Mouse (Mus musculus) intestine, postnatal 0 days (tissue): ENCODE measurements around the gene Lhx4. TPM values are rescaled to one million over a fixed set of nuclear protein-coding genes. Genes with fewer than 3 reads are reported as not detected.

Source experiments
- ATAC-seq: fragments of 200-750 bp; cut with Nextera tagmentation; 2 replicates; pipeline ENCODE4 v1.8.0; 2017; ENCODE audit warnings: mild to moderate bottlenecking, moderate TSS enrichment, moderate library complexity
- H3K27ac ChIP-seq: fragments of 300-500 bp; sonication (generic); 2 replicates; pipeline ENCODE4 v1.5.1; 2014; ENCODE audit warnings: mild to moderate bottlenecking, low read depth, low read length, moderate library complexity
- H3K27me3 ChIP-seq: fragments of 300-500 bp; sonication (generic); replicated peaks from 2 replicates; pipeline ENCODE4 v1.6.1; 2014; ENCODE audit warnings: low read length, mixed read lengths; ENCODE audit not compliant: control insufficient read depth, insufficient read depth
- H3K36me3 ChIP-seq: fragments of 300-500 bp; sonication (generic); 2 replicates; pipeline ENCODE4 v1.6.1; 2014; ENCODE audit warnings: mild to moderate bottlenecking, moderate library complexity; ENCODE audit not compliant: control insufficient read depth, insufficient read depth
- H3K4me1 ChIP-seq: fragments of 300-500 bp; sonication (generic); replicated peaks from 2 replicates; pipeline ENCODE4 v1.6.1; 2014; ENCODE audit warnings: antibody characterized with exemption, low read length, mixed read lengths; ENCODE audit not compliant: control insufficient read depth, insufficient read depth
- H3K4me2 ChIP-seq: fragments of 300-500 bp; sonication (generic); replicated peaks from 2 replicates; pipeline ENCODE4 v1.6.1; 2014; ENCODE audit warnings: low read depth, mild to moderate bottlenecking, moderate library complexity
- H3K4me3 ChIP-seq: fragments of 300-500 bp; sonication (generic); 2 replicates; pipeline ENCODE4 v1.5.1; 2014; ENCODE audit warnings: low read depth, low read length
- H3K9ac ChIP-seq: fragments of 300-500 bp; sonication (generic); 2 replicates; pipeline ENCODE4 v1.6.1; 2014; ENCODE audit warnings: mild to moderate bottlenecking, low read depth, low read length
- H3K9me3 ChIP-seq: fragments of 300-500 bp; sonication (generic); 2 replicates; pipeline ENCODE4 v1.6.1; 2016; ENCODE audit warnings: mixed run types; ENCODE audit not compliant: control insufficient read depth
- CTCF ChIP-seq: sonication (generic); IDR thresholded peaks from 2 replicates; pipeline ENCODE4 v1.5.1; 2016; ENCODE audit warnings: low read depth, mild to moderate bottlenecking, control low read depth, antibody characterized with exemption, moderate library complexity
- WGBS: fragments of 180-500 bp; shearing (Covaris S2); extraction: QIAGEN DNeasy Blood & Tissue Kit; methylation state at CpG from one replicate; pipeline ENCODE4 v1.1.7; 2014; 5-methylcytosine and 5-hydroxymethylcytosine counted together
- polyA plus RNA-seq: library from polyadenylated mRNA; unstranded; fragments of >200 nt; fragmentation: Nextera tagmentation; extraction: Ambion mirVana; gene quantifications from 2 replicates; pipeline ENCODE4 v1.2.1, GENCODE M21; 2015

The Lhx4 gene
- polyA plus RNA-seq, 1 experiment from 2014 or later = 0.01 TPM

DNA sequence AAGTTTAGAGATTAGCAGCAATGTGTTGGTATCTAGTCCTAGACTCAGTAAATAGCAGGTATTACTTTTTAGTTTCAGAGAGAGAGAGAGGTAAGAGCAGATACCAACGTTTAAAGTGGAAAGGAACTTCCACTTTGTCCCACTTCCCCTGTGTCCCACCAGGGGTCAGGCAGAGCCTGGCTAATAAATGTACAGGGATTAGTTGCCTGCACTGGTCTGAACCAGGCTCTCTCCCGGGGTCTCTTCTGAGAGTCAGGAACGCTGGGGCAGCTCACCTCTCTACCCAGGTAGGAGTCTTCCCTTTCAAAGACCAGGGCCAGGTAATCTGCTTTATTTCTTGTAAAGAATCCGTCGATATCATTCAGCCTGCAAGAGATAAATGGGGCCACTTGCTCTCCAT, 40.4 kb upstream of the Lhx4 start:
- 56% methylated on average over 5 of the region's 5 CpGs for WGBS
- TF ChIP-seq CTCF = peak; percentile 67
- H3K4me1 ChIP-seq = no peaks in the 10 kb centered on the region
- no peaks in the 10 kb centered on the region for H3K9me3 ChIP-seq
- H3K4me2 ChIP-seq = no peak overlapping the region
- H3K36me3 ChIP-seq = peaks cover 68% of the 10 kb centered on the region
- no peak overlapping the region for H3K9ac ChIP-seq
- no peak overlapping the region for H3K4me3 ChIP-seq
- no peak overlapping the region for H3K27ac ChIP-seq
- no peak for ATAC-seq
- no peaks in the 10 kb centered on the region for H3K27me3 ChIP-seq

DNA sequence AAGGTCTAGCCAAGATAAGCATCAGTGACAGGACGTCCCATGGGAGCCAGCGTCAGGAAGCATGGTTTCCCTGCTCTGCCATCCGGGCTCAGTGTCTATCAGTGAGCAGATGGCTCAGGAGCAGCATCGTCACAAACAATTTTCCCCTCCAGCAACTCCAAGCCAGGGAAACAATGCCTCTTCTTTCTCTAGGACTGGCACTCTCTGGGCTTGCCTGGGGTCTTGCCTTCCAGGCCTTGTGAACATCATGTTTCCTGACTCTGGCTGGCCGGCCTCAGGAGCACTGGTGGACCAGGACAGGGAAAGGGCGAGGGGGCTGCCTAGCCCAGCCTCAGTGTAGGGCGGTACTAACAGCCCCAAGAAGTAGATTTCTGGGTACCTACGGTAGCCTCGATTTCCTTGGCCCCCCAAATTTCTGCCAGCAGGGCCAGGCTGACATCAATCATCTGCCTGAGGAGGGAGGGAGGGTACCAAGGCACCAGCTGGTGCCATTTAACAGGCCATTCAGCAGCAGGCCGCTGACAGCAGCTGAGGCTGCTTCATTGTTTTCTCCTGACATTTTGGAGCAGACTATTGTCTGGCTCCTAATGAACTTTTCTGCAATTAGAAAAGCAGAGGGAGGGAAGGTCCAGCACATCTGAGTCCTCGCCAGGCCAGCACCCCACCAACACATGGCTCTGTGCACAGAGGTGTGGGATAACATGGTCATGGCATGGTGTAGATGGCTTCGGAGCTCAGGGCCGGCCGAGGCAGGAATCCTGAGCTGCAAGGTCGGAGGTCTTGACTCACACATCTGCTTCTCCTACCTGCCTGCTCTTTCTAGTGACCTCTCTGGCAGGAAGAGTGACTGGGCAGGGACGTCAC, 38.9 kb upstream of the Lhx4 start:
- H3K9me3 ChIP-seq = no peaks in the 10 kb centered on the region
- H3K4me2 ChIP-seq = no peak overlapping the region
- H3K36me3 ChIP-seq = peaks cover 81% of the 10 kb centered on the region
- no peak overlapping the region for H3K9ac ChIP-seq
- H3K4me1 ChIP-seq = no peaks in the 10 kb centered on the region
- H3K27me3 ChIP-seq = no peaks in the 10 kb centered on the region
- H3K27ac ChIP-seq = no peak overlapping the region
- TF ChIP-seq CTCF = no peak
- 83% methylated on average over 16 of the region's 16 CpGs for WGBS
- no peak for ATAC-seq
- no peak overlapping the region for H3K4me3 ChIP-seq

DNA sequence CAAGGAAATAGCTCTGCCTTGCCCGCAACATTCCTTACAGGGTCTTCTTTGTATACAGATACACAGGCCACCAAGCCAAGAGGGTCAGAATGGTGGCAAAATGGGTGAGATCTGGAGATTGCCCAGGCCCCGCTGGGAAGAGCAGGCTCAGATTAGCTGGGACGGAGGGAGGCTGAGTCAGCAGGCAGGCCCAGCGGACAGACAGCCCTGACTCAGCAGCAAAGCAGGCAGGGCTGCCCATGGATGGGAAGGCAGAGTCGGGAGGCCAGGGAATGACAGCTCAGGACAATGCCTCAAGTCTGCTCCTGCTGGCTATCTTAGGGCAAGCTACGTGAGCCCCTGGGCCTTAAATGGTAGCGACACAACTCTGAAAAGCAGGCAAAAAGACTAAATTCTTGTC, 34.4 kb upstream of the Lhx4 start:
- H3K9me3 ChIP-seq = no peaks in the 10 kb centered on the region
- H3K9ac ChIP-seq = no peak overlapping the region
- 60% methylated on average over 7 of the region's 7 CpGs for whole genome bisulfite sequencing
- H3K27ac ChIP-seq = no peak overlapping the region
- no peaks in the 10 kb centered on the region for H3K4me1 ChIP-seq
- TF ChIP-seq CTCF = no peak
- H3K4me2 ChIP-seq = no peak overlapping the region
- peaks cover 66% of the 10 kb centered on the region for H3K36me3 ChIP-seq
- H3K4me3 ChIP-seq = no peak overlapping the region
- ATAC-seq = no peak
- no peaks in the 10 kb centered on the region for H3K27me3 ChIP-seq

DNA sequence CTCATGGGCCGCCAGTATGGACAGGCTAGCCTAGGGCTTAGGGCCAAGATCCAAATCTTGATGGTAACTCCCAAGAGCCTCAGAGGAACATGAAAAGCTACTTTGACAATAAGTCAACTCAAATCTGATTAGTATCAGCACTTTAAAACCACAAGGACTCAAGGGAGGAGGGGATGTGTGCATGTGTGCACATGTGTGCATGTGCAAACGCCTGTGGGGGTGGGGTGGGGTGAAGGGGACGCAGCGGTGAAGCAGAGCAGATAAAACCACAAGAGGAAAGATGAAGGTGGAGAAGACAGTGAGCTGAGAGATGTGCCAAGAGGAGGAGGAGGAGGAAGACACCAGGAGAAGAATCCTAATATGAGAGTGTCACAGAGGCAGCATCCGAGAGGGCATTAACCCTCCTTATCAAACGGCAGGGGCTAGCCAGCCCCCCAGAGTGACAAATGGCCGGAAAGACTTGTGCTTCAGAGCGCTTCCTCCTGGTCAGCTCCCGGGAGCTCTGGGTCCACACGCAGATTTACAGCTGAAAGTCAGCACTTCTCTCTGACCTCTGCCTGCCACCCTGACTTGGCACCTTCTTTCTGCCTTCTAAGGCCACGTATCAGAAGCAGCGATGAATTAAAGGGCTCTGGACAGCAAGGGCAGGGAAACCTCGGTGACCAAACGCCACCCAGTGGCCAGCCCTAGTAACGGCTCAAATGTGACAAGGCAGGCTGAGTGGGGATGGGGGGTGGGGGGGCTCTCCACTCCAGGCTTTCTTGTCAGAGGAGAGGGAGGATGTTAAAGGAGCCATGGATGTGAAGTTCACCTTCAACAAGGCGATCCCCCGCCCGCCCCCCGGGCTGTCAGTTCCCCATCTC, 33.1 kb upstream of the Lhx4 start:
- peaks cover 64% of the 10 kb centered on the region for H3K36me3 ChIP-seq
- no peak overlapping the region for H3K4me2 ChIP-seq
- H3K9ac ChIP-seq = no peak overlapping the region
- 39% methylated on average over 17 of the region's 19 CpGs for WGBS
- TF ChIP-seq CTCF = peak; percentile 88
- no peaks in the 10 kb centered on the region for H3K27me3 ChIP-seq
- ATAC-seq = no peak
- H3K9me3 ChIP-seq = no peaks in the 10 kb centered on the region
- H3K4me1 ChIP-seq = no peaks in the 10 kb centered on the region
- H3K4me3 ChIP-seq = no peak overlapping the region
- H3K27ac ChIP-seq = no peak overlapping the region

DNA sequence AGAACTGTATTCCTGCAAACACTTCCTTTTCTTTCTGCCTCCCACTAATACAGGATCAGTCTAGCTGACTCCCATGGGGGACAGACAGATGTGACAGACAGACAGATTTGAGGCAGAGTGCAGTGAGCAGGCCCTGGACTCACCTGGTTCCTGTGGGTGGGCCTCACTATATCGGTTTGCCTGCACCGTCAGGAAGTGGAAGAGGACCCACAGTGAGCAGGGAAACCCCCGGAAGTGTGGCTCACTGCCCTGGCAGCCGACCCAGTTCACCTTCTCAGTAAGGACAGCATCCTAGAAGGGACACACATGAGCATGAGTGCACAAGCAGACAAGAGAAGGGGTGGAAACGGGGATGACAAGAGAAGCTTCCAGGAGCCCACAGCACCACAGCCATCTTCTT, 30.9 kb upstream of the Lhx4 start:
- TF ChIP-seq CTCF = no peak
- H3K9ac ChIP-seq = no peak overlapping the region
- no peak overlapping the region for H3K4me2 ChIP-seq
- no peaks in the 10 kb centered on the region for H3K4me1 ChIP-seq
- H3K27ac ChIP-seq = no peak overlapping the region; the same call in 1 of the 2 replicates
- 84% methylated on average over 5 of the region's 5 CpGs for WGBS
- H3K27me3 ChIP-seq = no peaks in the 10 kb centered on the region
- ATAC-seq = no peak
- H3K4me3 ChIP-seq = no peak overlapping the region
- peaks cover 49% of the 10 kb centered on the region for H3K36me3 ChIP-seq
- H3K9me3 ChIP-seq = no peaks in the 10 kb centered on the region
